Mouse (Mus musculus): ENCODE results near the gene Prdm15.

- TF ChIP-seq HCFC1 (IDR thresholded peaks at IDR 0.05; ENCODE audit: borderline replicate concordance, insufficient read depth, low read length) = no peak
- no peak for TF ChIP-seq CHD2 (IDR thresholded peaks at IDR 0.05; ENCODE audit: low read depth, low read length)
- no peak for TF ChIP-seq MAFK (IDR thresholded peaks at IDR 0.05; ENCODE audit: insufficient read depth, low read depth, low read length)
Measured at GRCm38 (mm10) chr16:97844967-97845937, 6.4 kb downstream of the Prdm15 start.
